Mouse (Mus musculus): ENCODE measurements at regions not wholly inside any gene's neighbourhood (a gene's known extent, or its start where the extent isn't known, plus 50 kb on each side); places are given as distances from the start of the nearest gene placed in this dataset.

DNA sequence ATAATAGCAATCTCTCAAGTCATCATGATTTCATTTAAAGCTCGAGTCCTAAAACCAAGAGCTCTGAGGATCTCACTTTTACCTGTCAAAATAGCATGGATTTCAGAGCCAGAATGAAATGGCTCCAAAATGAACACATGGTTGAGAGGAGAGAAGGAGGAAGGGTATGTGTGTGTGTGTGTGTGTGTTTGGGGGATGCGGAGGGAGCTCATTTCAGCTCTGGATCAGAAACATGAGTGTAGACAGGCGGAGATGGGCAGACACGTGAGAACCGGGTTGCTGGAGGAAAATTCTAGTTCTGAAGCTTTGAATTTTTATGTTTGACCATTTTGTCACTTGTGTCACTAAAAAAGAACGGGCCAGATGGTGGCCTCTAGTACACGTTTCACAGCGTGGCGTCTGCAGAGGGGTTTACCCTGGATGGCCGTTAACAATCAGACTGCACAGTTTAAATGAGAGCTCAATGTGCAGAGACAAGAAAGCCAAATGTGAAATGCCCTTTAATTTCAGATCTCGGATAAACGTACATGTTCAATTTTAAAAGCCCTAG lies 232.5 kb upstream of the Tbc1d5 start:
- TF ChIP-seq CTCF (IDR thresholded peaks at IDR 0.05; ENCODE audit: low read depth) (no peak), EP300 (IDR thresholded peaks at IDR 0.05; ENCODE audit: low read depth) (no peak)

Data from liver, postnatal 0 days (tissue).